Mouse (Mus musculus) cortical plate, adult 2 months (tissue): ENCODE measurements around the gene Misp. TPM values are rescaled to one million over a fixed set of nuclear protein-coding genes. Genes with fewer than 3 reads are reported as not detected.

ENCODE experiments used
- H3K27ac ChIP-seq: fragments of 200-500 bp; 2 replicates; pipeline ENCODE4 v1.5.1; 2012; ENCODE audit warnings: low read length, control low read depth, inconsistent platforms; ENCODE audit not compliant: insufficient read depth
- H3K4me1 ChIP-seq: fragments of 200-500 bp; 2 replicates; pipeline ENCODE4 v1.6.1; 2011; ENCODE audit warnings: low read length; ENCODE audit not compliant: control insufficient read depth, insufficient read depth
- H3K4me3 ChIP-seq: fragments of 200-500 bp; 2 replicates; pipeline ENCODE4 v1.5.1; 2011; ENCODE audit warnings: mild to moderate bottlenecking, low read length, control low read depth; ENCODE audit not compliant: insufficient read depth
- CTCF ChIP-seq: fragments of 200-500 bp; IDR thresholded peaks from 2 replicates; pipeline ENCODE4 v1.5.1; 2011; ENCODE audit warnings: mild to moderate bottlenecking, control low read depth, low read length; ENCODE audit not compliant: insufficient read depth; ENCODE audit errors: extremely low read depth
- POLR2A ChIP-seq: fragments of 200-500 bp; IDR thresholded peaks from 2 replicates; pipeline ENCODE4 v1.6.1; 2011; ENCODE audit warnings: mild to moderate bottlenecking, low read length, control low read depth; ENCODE audit not compliant: insufficient read depth; ENCODE audit errors: extremely low read depth
- polyA plus RNA-seq: library from polyadenylated mRNA; depleted of rRNA; stranded (reverse); fragments of >200 nt; gene quantifications from 2 replicates; pipeline ENCODE4 v1.2.3, GENCODE M21; 2012

The Misp gene
- polyA plus RNA-seq, 1 experiment = 0.21 TPM

DNA sequence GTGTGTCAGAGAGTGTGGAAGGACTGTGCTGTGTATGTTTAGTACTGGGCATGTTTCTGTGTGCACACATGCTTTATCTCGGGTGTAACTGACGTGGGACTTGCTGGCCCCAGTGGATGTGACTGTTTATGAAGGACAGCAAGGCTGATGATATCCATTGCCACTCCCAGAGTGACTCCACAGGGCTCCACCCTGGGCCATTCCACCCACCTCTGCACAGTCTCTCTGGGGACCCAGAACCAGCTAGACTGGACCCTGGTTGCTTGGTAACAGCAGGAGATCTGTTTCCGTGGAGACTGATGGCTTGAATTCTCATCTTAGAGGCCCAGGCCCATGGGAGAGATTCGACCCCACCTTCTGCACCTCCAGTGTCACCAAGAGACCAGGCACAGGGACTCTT is 2.6 kb upstream of the Misp start:
- TF ChIP-seq CTCF (no peak), POLR2A (no peak)

DNA sequence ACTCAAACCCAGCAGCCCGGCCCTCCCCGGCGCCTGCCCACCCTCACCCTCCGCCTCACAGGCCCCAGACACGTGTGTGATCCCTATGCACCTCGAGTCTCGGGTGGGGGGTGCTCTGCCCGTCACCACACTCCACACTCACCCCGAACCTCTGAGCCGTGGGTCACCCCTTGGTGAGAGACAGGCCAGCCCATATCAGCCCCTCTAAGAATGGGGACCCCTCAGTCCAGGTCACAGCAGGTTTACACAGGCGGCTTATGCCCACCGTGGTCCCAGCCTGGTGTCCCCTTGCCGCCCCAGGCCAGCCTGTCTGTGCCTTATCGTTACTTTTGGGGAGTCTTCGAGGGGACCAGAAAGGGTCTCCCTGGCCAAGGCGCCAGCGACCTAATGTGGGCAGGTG is 1.2 kb upstream of the Misp start:
- H3K27ac ChIP-seq = no peak overlapping the region
- TF ChIP-seq CTCF = no peak
- no peak for TF ChIP-seq POLR2A

More for the DNA sequence above, 2.6 kb upstream of the Misp start:
- H3K27ac ChIP-seq = no peak overlapping the region
- H3K4me3 ChIP-seq = no peak overlapping the region
- no peaks in the 10 kb centered on the region for H3K4me1 ChIP-seq

GRCm38 (mm10) chr10:79820277-79820676 is 512 bp upstream of the Misp start:
- TF ChIP-seq CTCF (no peak), POLR2A (no peak)
- H3K4me3 ChIP-seq = no peak overlapping the region

More for the DNA sequence above, 1.2 kb upstream of the Misp start:
- Histone ChIP-seq H3K4me1 (no peaks in the 10 kb centered on the region), H3K4me3 (no peak overlapping the region)

DNA sequence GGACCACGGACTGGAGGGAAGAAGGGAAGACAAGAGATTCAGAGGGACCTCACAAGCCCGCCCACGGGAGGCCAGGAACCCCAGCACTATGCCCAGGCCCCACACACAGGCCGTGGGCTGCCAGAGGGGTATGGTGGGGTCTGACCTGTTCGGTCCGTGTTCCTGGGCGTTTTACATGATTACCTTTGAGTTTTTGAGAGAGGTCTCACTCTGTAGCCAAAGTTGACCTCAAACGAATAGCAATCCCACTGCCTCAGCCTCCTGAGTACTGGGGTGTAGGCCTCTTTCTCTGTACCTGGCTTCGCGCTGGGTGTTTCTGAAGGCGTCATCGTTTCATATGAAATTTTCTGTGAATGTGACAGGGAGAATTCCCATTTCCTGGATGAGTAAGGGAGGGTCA is 942 bp downstream of the Misp start:
- TF ChIP-seq CTCF (no peak), POLR2A (no peak)
- Histone ChIP-seq H3K4me1 (no peaks in the 10 kb centered on the region), H3K4me3 (no peak overlapping the region), H3K27ac (no peak overlapping the region)

More at GRCm38 (mm10) chr10:79820277-79820676, 512 bp upstream of the Misp start:
- Histone ChIP-seq H3K4me1 (no peaks in the 10 kb centered on the region), H3K27ac (no peak overlapping the region)

DNA sequence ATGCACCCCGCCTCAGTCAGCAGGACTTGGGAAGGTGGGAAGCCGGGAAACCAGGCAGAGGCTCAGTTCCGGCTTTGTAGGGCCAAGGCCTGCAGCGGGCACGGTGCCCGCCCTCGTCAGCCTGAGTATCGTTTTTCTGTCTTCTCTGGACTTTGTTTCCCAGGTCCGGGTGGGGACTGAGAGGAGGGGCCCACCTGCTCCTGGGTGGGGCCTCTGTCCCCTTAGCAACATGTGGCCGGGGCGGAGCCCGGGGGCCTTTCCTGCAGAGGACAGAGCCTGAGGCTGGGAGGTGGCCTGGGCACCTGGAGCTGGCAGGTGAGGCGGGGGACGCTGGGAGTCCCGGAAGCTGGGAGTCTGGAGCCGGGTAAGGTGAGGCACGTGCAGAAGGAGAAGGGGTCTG is 1.6 kb downstream of the Misp start:
- TF ChIP-seq CTCF (no peak), POLR2A (no peak)
- H3K4me3 ChIP-seq = no peak overlapping the region
- no peaks in the 10 kb centered on the region for H3K4me1 ChIP-seq
- no peak overlapping the region for H3K27ac ChIP-seq

DNA sequence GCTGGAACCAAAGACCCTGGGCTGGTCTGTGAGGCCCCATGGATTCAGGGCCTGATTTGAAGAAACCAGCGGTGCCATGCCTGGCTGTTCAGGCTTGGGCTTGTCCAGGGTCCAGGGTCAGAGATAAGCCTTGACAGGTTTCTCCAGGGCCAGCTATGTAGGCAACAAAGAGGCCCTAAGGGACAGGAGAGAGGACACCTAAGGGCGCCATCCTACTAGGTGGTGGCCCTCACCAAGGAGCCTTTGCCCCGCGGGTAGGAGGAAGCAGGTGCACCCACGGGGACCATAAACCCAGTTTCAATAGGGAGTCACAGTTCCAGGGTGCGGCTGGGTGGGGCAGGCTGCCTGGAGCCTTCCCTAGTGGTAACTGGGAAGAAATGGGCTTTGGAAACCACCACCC is 2.2 kb downstream of the Misp start:
- Histone ChIP-seq H3K4me1 (no peaks in the 10 kb centered on the region), H3K27ac (no peak overlapping the region), H3K4me3 (no peak overlapping the region)
- no peak for TF ChIP-seq POLR2A
- TF ChIP-seq CTCF = no peak

DNA sequence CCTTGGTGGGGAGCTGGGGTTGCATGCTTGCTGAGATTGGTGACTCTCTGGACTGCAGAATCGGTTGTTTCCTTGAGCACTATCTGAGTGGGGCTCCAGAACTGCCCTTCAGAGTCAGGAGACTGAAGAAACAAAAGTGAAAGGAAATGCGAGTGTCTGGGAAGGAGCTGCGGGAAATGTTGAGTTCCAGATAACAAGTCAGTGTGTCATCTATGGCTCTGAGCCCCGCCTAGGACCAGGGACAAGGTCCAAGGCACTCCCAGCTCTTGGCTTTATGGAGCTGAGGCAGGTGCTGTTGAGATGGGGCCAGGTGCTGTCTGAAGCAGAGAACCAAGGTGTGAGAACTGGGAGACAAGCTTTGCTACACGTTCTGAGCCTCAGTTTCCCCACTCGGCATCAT is 3.6 kb downstream of the Misp start:
- no peaks in the 10 kb centered on the region for H3K4me1 ChIP-seq
- no peak for TF ChIP-seq CTCF
- TF ChIP-seq POLR2A = no peak
- no peak overlapping the region for H3K27ac ChIP-seq
- no peak overlapping the region for H3K4me3 ChIP-seq

- H3K27ac ChIP-seq = no peak overlapping the region
- no peak for TF ChIP-seq POLR2A
- no peak for TF ChIP-seq CTCF
- no peaks in the 10 kb centered on the region for H3K4me1 ChIP-seq
- H3K4me3 ChIP-seq = no peak overlapping the region
These were observed 10.8 kb downstream of the Misp start for GRCm38 (mm10) chr10:79831583-79831982.

- TF ChIP-seq CTCF = no peak
- no peak for TF ChIP-seq POLR2A
- H3K4me3 ChIP-seq = no peak overlapping the region
- no peak overlapping the region for H3K27ac ChIP-seq
- H3K4me1 ChIP-seq = no peaks in the 10 kb centered on the region
These were observed 11.4 kb downstream of the Misp start for GRCm38 (mm10) chr10:79832026-79832785.

DNA sequence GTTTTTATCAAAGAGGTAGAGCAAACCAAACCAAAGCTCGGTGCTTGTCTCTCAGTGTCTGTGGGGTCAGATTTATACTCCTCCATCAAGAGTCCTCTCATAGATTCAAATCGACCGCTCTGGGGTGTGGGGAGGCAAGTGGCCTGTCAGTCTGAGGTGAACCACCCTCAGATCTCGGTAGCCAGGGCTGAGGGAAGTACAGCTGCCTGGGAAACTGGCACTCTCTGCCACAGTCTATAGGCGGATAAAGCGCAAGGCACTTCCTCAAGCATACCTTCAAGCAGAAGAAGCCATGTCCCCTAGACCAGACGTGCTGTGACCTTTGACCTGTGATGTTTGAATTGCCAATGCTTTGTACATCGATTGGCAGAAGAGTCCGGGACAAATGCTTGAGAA is 12.0 kb downstream of the Misp start:
- Histone ChIP-seq H3K27ac (no peak overlapping the region), H3K4me3 (no peak overlapping the region), H3K4me1 (no peaks in the 10 kb centered on the region)
- no peak for TF ChIP-seq CTCF
- TF ChIP-seq POLR2A = no peak
